Mouse (Mus musculus): ENCODE measurements around the gene Lhpp. TPM values are rescaled to one million over a fixed set of nuclear protein-coding genes. Genes with fewer than 3 reads are reported as not detected.

The Lhpp gene
- polyA plus RNA-seq, 1 experiment from 2014 or later, result 19.9 TPM

DNA sequence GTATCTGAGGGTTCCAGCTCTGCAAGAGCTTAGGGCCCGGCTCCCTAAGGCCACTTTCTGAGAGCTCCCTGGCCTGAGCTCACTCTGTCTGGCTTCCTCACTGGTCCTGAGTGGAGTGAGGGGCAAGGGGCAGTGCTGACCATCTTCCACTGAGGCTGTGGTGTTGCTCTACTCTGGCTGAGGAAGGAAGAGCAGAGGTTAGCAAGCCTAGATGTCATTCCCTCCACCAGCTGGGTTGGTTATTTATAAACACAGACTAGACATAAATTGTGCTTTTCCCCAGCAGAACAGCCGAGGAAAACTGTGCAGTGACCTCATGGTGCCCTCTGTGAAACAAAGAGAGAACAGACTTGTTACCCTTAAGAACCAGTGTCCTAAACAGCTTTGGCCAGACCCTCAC lies 77.5 kb downstream of the Lhpp start:
- H3K9ac ChIP-seq, result no peak overlapping the region
- no peak overlapping the region for H3K4me2 ChIP-seq
- peak overlapping the region; percentile 23; the same call in 1 of the 2 replicates for H3K27ac ChIP-seq
- H3K4me3 ChIP-seq, result no peak overlapping the region
- no peaks in the 10 kb centered on the region for H3K36me3 ChIP-seq
- 46% methylated on average over 2 of the region's 2 CpGs for WGBS
- H3K27me3 ChIP-seq, result no peaks in the 10 kb centered on the region
- no peak for ATAC-seq (ENCODE audit: insufficient number of reproducible peaks, insufficient read depth, low FRiP score, low TSS enrichment, low read depth)
- H3K4me1 ChIP-seq, result peaks cover 21% of the 10 kb centered on the region; the same call in 1 of the 2 replicates
- H3K9me3 ChIP-seq, result no peaks in the 10 kb centered on the region

DNA sequence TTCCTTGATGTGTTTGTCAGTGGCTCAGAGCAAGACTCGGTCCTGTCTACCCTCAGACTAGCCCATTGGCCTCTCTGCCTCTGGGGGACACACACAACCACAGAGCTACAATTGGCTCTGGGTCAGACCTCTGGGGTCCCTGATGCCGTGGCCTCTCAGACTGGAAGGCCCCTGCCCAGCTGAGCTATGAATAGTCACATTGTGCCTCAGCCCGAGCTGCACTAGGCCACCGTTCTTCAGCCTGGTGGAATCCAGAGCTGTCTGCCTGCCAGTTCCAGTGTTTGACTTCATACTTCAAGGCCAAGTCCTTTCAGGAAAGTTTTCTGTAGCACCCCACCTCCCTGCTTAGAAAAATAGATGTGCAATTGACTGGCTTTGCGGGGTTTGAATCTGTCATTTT lies 78.3 kb downstream of the Lhpp start:
- WGBS, result 29% methylated on average over 5 of the region's 5 CpGs
- peaks cover 23% of the 10 kb centered on the region; the same call in 1 of the 2 replicates for H3K4me1 ChIP-seq
- no peaks in the 10 kb centered on the region for H3K9me3 ChIP-seq
- H3K4me3 ChIP-seq, result no peak overlapping the region
- no peak overlapping the region for H3K9ac ChIP-seq
- no peak overlapping the region for H3K4me2 ChIP-seq
- peak overlapping the region; percentile 48; the same call in 1 of the 2 replicates for H3K27ac ChIP-seq
- H3K36me3 ChIP-seq, result no peaks in the 10 kb centered on the region
- ATAC-seq (ENCODE audit: insufficient number of reproducible peaks, insufficient read depth, low FRiP score, low TSS enrichment, low read depth), result no peak
- no peaks in the 10 kb centered on the region for H3K27me3 ChIP-seq

DNA sequence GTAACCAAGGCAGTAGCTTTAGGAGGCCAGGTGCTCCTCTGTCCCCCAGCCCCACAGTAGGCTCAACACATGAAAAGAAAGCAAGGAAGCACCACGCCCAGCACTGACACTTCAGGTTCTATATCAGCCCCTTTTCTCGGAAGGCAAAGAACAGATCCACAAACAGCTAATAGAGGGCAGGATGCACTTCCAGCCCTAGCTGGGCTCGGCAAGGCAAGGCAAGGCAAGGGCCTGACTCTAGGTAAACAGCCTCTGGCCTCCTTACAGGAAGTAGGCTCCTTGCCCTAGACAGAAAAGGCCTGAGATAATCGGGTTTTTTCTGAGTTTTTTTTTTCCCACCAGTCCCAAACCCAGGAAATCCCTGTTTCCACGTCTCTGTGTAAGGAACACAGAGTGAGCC lies 79.3 kb downstream of the Lhpp start:
- Histone ChIP-seq H3K27ac (peak overlapping the region; percentile 48; the same call in 1 of the 2 replicates), H3K9me3 (peaks cover 1% of the 10 kb centered on the region; the same call in 1 of the 2 replicates), H3K9ac (no peak overlapping the region), H3K4me1 (peaks cover 23% of the 10 kb centered on the region; the same call in 1 of the 2 replicates), H3K36me3 (no peaks in the 10 kb centered on the region), H3K27me3 (no peaks in the 10 kb centered on the region), H3K4me2 (no peak overlapping the region), H3K4me3 (no peak overlapping the region)
- no peak for ATAC-seq (ENCODE audit: insufficient number of reproducible peaks, insufficient read depth, low FRiP score, low TSS enrichment, low read depth)
- WGBS, result 45% methylated on average over 5 of the region's 5 CpGs

DNA sequence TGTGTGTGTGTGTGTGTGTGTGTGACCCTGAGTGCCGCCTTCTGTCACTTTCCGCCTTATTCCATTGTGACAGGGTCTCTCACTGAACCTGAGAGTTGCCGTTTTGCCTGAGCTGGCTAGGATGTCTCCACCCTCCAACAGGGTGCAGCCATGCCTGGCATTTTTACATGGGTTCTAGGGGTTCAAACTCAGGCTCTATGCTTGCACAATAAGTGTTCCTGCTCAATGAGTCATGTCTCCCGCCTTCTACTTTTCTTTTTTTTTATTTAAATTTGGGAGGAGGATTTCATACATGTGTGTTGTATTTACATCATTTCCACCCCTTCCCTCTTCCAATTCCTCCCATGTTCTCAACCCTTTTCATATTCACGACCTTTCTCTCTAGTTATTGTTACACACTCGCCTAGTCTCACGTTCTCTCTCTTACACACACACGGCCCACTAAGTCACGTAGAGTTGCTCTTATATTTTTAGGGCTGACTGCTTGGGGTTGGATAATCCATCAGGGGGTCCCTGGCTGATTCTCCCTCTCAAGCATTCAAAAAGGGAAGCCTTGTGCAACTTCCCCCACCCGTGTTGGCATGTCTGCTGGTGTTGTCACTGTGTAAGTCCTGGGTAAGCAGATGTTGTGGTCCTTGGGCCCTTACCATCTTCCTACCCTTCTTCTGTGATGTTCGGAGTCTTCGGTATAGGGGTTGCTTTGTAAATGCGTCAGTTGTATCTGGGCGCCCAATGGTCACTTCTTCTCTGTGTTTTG lies 80.5 kb downstream of the Lhpp start:
- no peak overlapping the region for H3K4me2 ChIP-seq
- peaks cover 5% of the 10 kb centered on the region; the same call in 1 of the 2 replicates for H3K9me3 ChIP-seq
- H3K36me3 ChIP-seq, result no peaks in the 10 kb centered on the region
- WGBS, result 75% methylated on average over 14 of the region's 14 CpGs
- no peaks in the 10 kb centered on the region for H3K27me3 ChIP-seq
- H3K4me3 ChIP-seq, result no peak overlapping the region
- H3K4me1 ChIP-seq, result peaks cover 23% of the 10 kb centered on the region; the same call in 1 of the 2 replicates
- no peak overlapping the region for H3K9ac ChIP-seq
- H3K27ac ChIP-seq, result no peak overlapping the region
- no peak for ATAC-seq (ENCODE audit: insufficient number of reproducible peaks, insufficient read depth, low FRiP score, low TSS enrichment, low read depth)

DNA sequence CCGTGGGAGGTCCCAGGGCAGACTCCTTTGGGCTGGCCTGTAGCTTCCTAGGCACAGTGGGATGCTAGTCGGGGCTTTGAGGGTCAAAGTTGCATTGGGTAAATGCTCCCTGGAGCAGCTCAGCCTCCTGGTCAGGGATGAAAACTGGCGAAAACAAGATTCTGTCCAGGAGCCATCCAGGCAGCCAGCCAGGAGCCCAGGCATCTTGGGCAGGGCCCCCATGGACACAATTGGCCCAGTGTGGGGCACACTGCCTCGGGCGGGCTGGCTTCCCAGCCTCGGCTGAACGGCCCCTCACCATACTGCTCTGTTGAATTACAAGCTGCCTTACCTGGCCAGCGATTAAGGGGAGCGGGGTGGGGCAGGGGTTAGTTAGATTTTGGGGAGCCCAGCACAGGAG lies 82.3 kb downstream of the Lhpp start:
- no peaks in the 10 kb centered on the region for H3K27me3 ChIP-seq
- no peak overlapping the region for H3K4me2 ChIP-seq
- H3K36me3 ChIP-seq, result no peaks in the 10 kb centered on the region
- H3K9me3 ChIP-seq, result peaks cover 5% of the 10 kb centered on the region; the same call in 1 of the 2 replicates
- 50% methylated on average over 9 of the region's 9 CpGs for WGBS
- no peak overlapping the region for H3K4me3 ChIP-seq
- ATAC-seq (ENCODE audit: insufficient number of reproducible peaks, insufficient read depth, low FRiP score, low TSS enrichment, low read depth), result no peak
- H3K9ac ChIP-seq, result no peak overlapping the region
- H3K4me1 ChIP-seq, result peaks cover 23% of the 10 kb centered on the region; the same call in 1 of the 2 replicates
- H3K27ac ChIP-seq, result no peak overlapping the region

DNA sequence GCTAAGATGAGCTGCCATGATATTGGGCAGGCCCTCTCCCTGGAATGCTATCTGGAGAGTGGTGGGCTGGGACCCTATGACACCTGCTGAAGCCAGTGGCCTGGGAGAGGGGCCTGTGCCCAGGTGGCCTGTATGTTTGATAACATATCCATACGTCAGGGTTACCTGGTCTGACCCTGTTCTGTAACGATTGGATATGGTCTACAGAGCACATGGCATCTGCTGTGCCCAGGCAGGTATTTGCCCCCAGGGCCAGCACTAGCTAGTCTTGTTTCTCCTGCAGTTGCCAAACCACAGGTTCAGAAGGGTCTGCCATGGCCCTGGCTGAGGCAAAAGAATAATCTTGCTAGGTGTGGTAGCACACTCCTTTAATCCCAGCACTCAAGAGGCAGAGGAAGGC lies 83.1 kb downstream of the Lhpp start:
- no peak overlapping the region for H3K4me2 ChIP-seq
- no peak overlapping the region for H3K4me3 ChIP-seq
- no peak overlapping the region for H3K27ac ChIP-seq
- no peak for ATAC-seq (ENCODE audit: insufficient number of reproducible peaks, insufficient read depth, low FRiP score, low TSS enrichment, low read depth)
- peaks cover 5% of the 10 kb centered on the region; the same call in 1 of the 2 replicates for H3K9me3 ChIP-seq
- no peaks in the 10 kb centered on the region for H3K27me3 ChIP-seq
- 82% methylated on average over 2 of the region's 2 CpGs for WGBS
- H3K4me1 ChIP-seq, result peaks cover 18% of the 10 kb centered on the region; the same call in 1 of the 2 replicates
- no peaks in the 10 kb centered on the region for H3K36me3 ChIP-seq
- no peak overlapping the region for H3K9ac ChIP-seq

DNA sequence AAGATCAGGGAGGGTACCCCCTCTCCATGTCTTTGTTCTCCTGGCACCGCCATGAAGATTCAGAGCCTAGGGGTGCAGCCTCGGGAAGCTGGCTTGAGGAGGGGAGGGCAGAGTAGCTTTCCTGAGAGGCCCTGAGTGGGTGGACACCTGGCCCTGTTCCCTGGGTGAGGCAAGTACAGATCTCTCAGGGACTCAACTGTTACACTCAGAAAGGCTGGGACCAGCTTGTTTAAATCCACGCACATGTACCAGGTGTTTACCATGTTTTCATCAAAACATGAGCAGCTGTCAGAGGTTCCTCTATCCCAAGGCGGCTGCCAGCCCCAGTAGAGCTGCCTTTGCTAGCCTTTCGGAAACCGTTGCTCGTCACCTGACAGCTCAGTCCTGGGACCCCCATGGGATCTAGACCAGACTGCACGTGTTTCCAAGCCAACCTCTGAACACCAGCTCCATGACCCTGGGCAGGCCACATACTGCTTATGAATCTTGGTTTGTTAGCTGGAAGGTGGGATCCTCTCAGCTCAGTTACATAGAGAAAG lies 86.9 kb downstream of the Lhpp start:
- H3K27ac ChIP-seq, result no peak overlapping the region
- peaks cover 17% of the 10 kb centered on the region for H3K4me1 ChIP-seq
- H3K4me3 ChIP-seq, result no peak overlapping the region
- H3K9me3 ChIP-seq, result peaks cover 5% of the 10 kb centered on the region; the same call in 1 of the 2 replicates
- H3K4me2 ChIP-seq, result no peak overlapping the region
- ATAC-seq (ENCODE audit: insufficient number of reproducible peaks, insufficient read depth, low FRiP score, low TSS enrichment, low read depth), result no peak
- no peaks in the 10 kb centered on the region for H3K27me3 ChIP-seq
- no peak overlapping the region for H3K9ac ChIP-seq
- WGBS, result 77% methylated on average over 8 of the region's 8 CpGs
- H3K36me3 ChIP-seq, result no peaks in the 10 kb centered on the region

DNA sequence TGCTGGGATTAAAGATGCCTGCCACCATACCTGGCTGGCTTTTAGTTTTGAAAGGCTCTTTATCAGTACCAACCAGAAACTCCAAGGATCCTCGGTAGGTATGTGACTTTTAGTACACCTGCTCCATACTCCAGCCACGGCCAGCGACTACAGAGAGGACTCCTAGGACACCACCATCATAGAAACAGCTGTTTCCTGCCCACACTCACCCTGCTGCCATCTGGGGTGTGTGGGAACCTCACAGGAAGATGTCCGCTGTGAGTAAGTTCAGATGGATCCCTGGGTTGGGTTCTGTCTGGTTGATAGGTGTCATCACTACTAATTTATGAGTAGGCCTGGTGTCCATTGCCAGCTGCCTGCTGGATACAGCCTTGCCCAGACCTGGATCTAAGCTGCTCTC lies 88.3 kb downstream of the Lhpp start:
- 81% methylated on average over 4 of the region's 4 CpGs for WGBS
- Histone ChIP-seq H3K27ac (no peak overlapping the region), H3K4me3 (no peak overlapping the region), H3K4me2 (no peak overlapping the region), H3K27me3 (no peaks in the 10 kb centered on the region), H3K9ac (no peak overlapping the region), H3K36me3 (no peaks in the 10 kb centered on the region), H3K4me1 (peaks cover 11% of the 10 kb centered on the region), H3K9me3 (peaks cover 5% of the 10 kb centered on the region; the same call in 1 of the 2 replicates)
- ATAC-seq (ENCODE audit: insufficient number of reproducible peaks, insufficient read depth, low FRiP score, low TSS enrichment, low read depth), result no peak

DNA sequence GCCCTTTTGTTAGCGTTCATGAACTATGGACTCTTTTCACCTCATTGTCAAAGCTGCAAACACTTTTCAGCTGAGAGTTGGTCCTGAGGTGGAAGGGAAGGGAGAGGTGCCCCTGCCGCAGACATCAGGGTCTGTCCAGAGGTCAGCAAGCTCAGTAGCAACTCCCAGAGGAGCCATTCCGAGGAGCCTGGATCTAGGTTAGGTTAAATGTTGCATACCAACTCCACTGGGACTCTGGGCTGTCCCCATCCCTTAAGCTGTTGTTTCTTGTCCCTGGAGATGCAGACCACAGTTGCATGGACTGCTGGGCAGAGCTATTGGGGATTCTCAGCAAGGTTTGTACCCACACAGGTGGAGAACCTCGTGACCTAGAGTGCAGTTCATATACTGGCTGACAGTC lies 88.7 kb downstream of the Lhpp start:
- H3K4me1 ChIP-seq, result peaks cover 11% of the 10 kb centered on the region
- 70% methylated on average over 4 of the region's 4 CpGs for WGBS
- H3K27ac ChIP-seq, result no peak overlapping the region
- H3K9me3 ChIP-seq, result peaks cover 5% of the 10 kb centered on the region; the same call in 1 of the 2 replicates
- no peak overlapping the region for H3K9ac ChIP-seq
- no peaks in the 10 kb centered on the region for H3K27me3 ChIP-seq
- no peak overlapping the region for H3K4me3 ChIP-seq
- no peak overlapping the region for H3K4me2 ChIP-seq
- no peak for ATAC-seq (ENCODE audit: insufficient number of reproducible peaks, insufficient read depth, low FRiP score, low TSS enrichment, low read depth)
- H3K36me3 ChIP-seq, result no peaks in the 10 kb centered on the region

DNA sequence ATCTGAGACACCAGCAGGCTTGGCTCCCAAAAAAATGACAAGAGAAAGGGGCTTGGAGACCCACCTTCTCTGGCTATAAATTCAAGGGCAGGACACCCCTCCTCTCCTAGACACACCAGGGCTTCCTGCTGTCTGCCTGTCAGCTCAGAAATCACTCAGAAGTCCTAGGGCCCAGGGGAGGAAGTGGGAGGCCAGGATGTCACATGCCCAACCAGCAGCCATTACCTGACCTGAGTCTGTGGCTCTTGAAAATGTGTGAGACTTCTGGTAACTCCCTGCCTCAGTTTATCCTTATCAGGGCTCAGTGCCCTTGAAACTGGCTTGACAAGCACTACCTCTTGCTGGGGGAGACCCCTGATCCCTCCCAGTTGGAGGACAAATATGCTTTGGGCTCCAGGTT lies 89.2 kb downstream of the Lhpp start:
- no peak overlapping the region for H3K9ac ChIP-seq
- ATAC-seq (ENCODE audit: insufficient number of reproducible peaks, insufficient read depth, low FRiP score, low TSS enrichment, low read depth), result no peak
- H3K27ac ChIP-seq, result no peak overlapping the region
- H3K9me3 ChIP-seq, result peaks cover 5% of the 10 kb centered on the region; the same call in 1 of the 2 replicates
- H3K4me1 ChIP-seq, result peaks cover 11% of the 10 kb centered on the region
- H3K27me3 ChIP-seq, result no peaks in the 10 kb centered on the region
- no peak overlapping the region for H3K4me3 ChIP-seq
- no peak overlapping the region for H3K4me2 ChIP-seq
- no peaks in the 10 kb centered on the region for H3K36me3 ChIP-seq

DNA sequence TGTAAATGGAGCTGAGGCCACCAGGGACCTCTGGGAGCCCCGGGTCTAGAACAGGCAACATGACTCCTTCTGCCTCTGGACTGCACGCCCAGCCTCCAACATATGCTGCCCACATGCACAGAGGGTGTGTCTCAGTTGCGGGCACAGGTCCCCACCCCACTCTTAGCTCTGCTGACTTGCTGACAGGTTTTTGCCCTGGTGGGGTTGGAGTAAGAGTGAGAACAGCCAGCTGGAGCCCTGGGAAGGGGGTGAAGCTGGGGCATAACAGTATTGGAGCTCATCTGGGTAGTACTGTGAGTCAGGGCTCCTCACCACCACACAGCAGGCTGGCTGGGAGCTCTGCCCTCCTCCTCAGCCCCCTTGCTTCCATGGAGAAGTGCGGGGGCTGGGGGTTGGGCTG lies 89.7 kb downstream of the Lhpp start:
- Histone ChIP-seq H3K27me3 (no peaks in the 10 kb centered on the region), H3K27ac (no peak overlapping the region), H3K4me2 (no peak overlapping the region), H3K9ac (no peak overlapping the region), H3K36me3 (no peaks in the 10 kb centered on the region), H3K9me3 (0 out of 2 replicates have a peak, but pooled peaks cover under 1% of the 10 kb centered on the region), H3K4me1 (peaks cover 11% of the 10 kb centered on the region), H3K4me3 (no peak overlapping the region)
- 38% methylated on average over 4 of the region's 4 CpGs for WGBS
- ATAC-seq (ENCODE audit: insufficient number of reproducible peaks, insufficient read depth, low FRiP score, low TSS enrichment, low read depth), result no peak

DNA sequence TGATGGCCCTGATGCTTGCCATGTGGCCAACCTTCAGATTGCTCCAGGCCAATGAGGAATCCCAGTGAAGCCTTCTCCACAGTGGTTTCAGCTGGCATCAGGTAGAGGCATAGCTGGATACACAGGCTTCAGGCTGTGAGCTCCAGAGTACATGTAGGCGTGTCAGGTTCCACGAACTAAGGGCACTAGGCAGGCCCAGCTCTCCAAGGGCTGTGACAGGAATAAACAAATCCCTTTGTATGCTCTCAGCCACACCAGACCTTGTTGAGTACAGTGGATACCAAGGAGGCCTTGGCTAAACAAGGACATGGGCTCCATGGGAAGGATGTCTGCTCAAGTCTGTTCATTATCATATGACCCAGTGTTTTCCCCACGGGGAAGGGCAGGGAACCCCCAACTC lies 91.0 kb downstream of the Lhpp start:
- Histone ChIP-seq H3K9me3 (no peaks in the 10 kb centered on the region), H3K4me3 (no peak overlapping the region), H3K36me3 (no peaks in the 10 kb centered on the region), H3K4me2 (no peak overlapping the region), H3K4me1 (peaks cover 11% of the 10 kb centered on the region), H3K27me3 (no peaks in the 10 kb centered on the region), H3K27ac (no peak overlapping the region), H3K9ac (no peak overlapping the region)
- no peak for ATAC-seq (ENCODE audit: insufficient number of reproducible peaks, insufficient read depth, low FRiP score, low TSS enrichment, low read depth)
- 83% methylated on average over 3 of the region's 3 CpGs for WGBS

Data from embryonic facial prominence, embryonic 13.5 days (tissue).